Mouse (Mus musculus): ENCODE measurements around the gene Vmn2r42.
"Not testable (repeated sequence)": the region's sequence is repeated elsewhere in the genome, so short reads cannot be mapped to it uniquely, and the experiment has no call there.

Gene Vmn2r42

GRCm38 (mm10) chr7:8200220-8200619 is at the start of gene Vmn2r42:
TSS of gene Vmn2r42 (minus strand) at chr7:8200320.
- in situ Hi-C loops (cut with MboI, MseI), result not testable (repeated sequence)

- in situ Hi-C loops (cut with MboI, MseI), result not testable (repeated sequence)
Measured at GRCm38 (mm10) chr7:8161554-8161953, 38.6 kb downstream of the Vmn2r42 start, which contains the start of gene Vmn2r41. TSS of gene Vmn2r41 (minus strand) at chr7:8161654.
